Mouse (Mus musculus): ENCODE results near the gene Arhgap35. TPM values are rescaled to one million over a fixed set of nuclear protein-coding genes. Genes with fewer than 3 reads are reported as not detected.
A peak's percentile ranks its signal among the peaks of the same experiment; 100 is the strongest.

Arhgap35 gene
- polyA plus RNA-seq, 1 experiment from 2014 or later = 19.9 TPM

DNA sequence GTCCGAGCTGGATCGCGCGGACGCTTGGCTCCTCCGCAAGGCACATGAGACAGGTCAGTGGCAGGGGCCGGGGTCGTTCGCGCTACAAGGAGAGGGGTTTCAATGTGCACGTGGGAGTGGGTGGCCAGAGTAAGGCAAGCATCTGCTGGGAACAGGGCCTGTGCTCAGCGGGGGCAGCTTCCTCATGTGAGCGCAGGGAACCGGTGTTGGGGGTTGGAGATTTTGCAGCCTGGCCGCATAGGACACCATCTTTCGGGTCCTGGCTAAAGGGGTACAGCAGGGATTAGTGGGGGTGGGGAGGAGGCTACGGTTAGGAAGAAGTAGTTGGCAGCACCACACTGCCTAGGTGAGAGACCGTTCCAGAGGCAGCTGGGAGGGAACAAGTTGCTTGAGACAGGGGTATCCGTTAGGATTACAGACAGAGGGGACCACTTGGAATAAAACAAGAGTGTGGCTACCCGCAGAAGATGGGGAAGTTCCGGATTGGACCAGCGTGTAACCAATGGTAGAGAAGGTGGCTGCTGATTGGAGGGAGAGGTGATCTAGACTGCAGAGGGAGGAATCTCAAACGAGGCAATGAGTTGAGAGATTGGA, 161.6 kb downstream of the Arhgap35 start:
- ATAC-seq (ENCODE audit: insufficient number of reproducible peaks, insufficient read depth, low FRiP score, low read depth) = peak; percentile 48
- no peaks in the 10 kb centered on the region for H3K9me3 ChIP-seq (ENCODE audit: control insufficient read depth, low read depth, low read length)
- WGBS = 1% methylated on average over 23 of the region's 23 CpGs
- H3K4me2 ChIP-seq (replicated peaks; ENCODE audit: low read depth, low read length) = peak overlapping the region; percentile 86
- H3K4me3 ChIP-seq (ENCODE audit: low read depth, low read length) = peak overlapping the region; percentile 83
- no peaks in the 10 kb centered on the region for H3K27me3 ChIP-seq (ENCODE audit: control insufficient read depth, insufficient read depth, low read length)
- H3K36me3 ChIP-seq (ENCODE audit: control insufficient read depth, insufficient read depth, low read length) = 0 out of 2 replicates have a peak, but pooled peaks cover 4% of the 10 kb centered on the region
- H3K9ac ChIP-seq (replicated peaks; ENCODE audit: low read depth, low read length) = peak overlapping the region; percentile 58
- H3K4me1 ChIP-seq (ENCODE audit: control insufficient read depth, insufficient read depth, low read length) = no peaks in the 10 kb centered on the region
- H3K27ac ChIP-seq (ENCODE audit: low read length) = peak overlapping the region; percentile 33; the same call in 1 of the 2 replicates

DNA sequence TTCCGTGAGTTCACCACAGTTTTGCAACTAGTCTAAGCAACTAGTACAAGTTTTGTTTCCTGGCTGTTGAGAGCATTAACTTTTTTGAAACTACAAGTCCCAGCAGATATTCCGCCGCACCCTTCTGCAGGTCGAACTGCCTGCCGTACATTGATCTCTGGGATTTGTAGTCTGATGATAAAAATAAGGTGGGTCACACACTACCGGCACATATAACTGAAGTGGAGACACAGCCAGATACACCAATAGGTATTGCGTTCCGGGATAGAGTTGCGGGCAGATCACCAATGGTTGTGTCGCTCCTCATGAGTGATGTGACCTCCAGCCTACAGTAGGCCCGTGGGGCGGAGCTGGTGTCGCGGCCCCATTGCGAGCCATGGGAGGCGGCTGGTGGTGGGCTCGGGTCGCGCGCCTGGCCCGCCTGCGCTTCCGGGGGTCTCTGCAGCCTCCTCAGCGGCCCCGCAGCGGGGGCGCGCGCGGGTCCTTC, 162.2 kb downstream of the Arhgap35 start, which contains the start of gene Tmem160:
Gene Tmem160, plus strand, starts transcription at position 193 of the 487 bp plus-strand sequence.
- peak within 1 kb of the TSS; percentile 86 for H3K4me2 ChIP-seq (replicated peaks; ENCODE audit: low read depth, low read length)
- 0 out of 2 replicates have a peak, but pooled peaks cover 4% of the 10 kb centered on the region for H3K36me3 ChIP-seq (ENCODE audit: control insufficient read depth, insufficient read depth, low read length)
- no peaks in the 10 kb centered on the region for H3K4me1 ChIP-seq (ENCODE audit: control insufficient read depth, insufficient read depth, low read length)
- peak; percentile 97 for ATAC-seq (ENCODE audit: insufficient number of reproducible peaks, insufficient read depth, low FRiP score, low read depth)
- peak within 1 kb of the TSS; percentile 58 for H3K9ac ChIP-seq (replicated peaks; ENCODE audit: low read depth, low read length)
- peak within 1 kb of the TSS; percentile 33; the same call in 1 of the 2 replicates for H3K27ac ChIP-seq (ENCODE audit: low read length)
- no peaks in the 10 kb centered on the region for H3K27me3 ChIP-seq (ENCODE audit: control insufficient read depth, insufficient read depth, low read length)
- under 1% methylated on average over 30 of the region's 30 CpGs for WGBS
- H3K9me3 ChIP-seq (ENCODE audit: control insufficient read depth, low read depth, low read length) = no peaks in the 10 kb centered on the region
- H3K4me3 ChIP-seq (ENCODE audit: low read depth, low read length) = peak within 1 kb of the TSS; percentile 83

DNA sequence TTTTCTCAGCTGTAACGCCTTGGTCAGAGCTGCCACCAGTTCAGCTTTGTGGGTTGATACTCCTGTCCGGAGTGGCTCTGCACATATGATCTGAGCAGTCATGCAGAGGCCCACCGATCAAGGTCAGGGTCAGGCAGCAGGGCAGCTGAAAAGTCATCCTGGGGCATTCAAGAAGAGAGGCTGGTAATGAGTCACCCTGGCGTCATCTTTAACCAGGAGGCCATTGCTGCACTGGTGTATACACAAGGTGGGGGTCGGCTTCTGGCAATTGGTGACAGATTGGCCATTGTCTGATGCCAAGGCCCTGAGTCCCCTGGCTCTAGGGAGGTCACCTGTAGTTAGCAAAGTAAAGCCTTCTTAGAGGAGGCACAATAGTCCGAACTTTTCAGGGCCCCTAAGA, 163.1 kb downstream of the Arhgap35 start:
- no peak overlapping the region for H3K4me2 ChIP-seq (replicated peaks; ENCODE audit: low read depth, low read length)
- no peaks in the 10 kb centered on the region for H3K9me3 ChIP-seq (ENCODE audit: control insufficient read depth, low read depth, low read length)
- no peaks in the 10 kb centered on the region for H3K4me1 ChIP-seq (ENCODE audit: control insufficient read depth, insufficient read depth, low read length)
- H3K27ac ChIP-seq (ENCODE audit: low read length) = no peak overlapping the region
- WGBS = 68% methylated on average over 6 of the region's 6 CpGs
- H3K27me3 ChIP-seq (ENCODE audit: control insufficient read depth, insufficient read depth, low read length) = no peaks in the 10 kb centered on the region
- no peak overlapping the region for H3K4me3 ChIP-seq (ENCODE audit: low read depth, low read length)
- no peak for ATAC-seq (ENCODE audit: insufficient number of reproducible peaks, insufficient read depth, low FRiP score, low read depth)
- H3K36me3 ChIP-seq (ENCODE audit: control insufficient read depth, insufficient read depth, low read length) = 0 out of 2 replicates have a peak, but pooled peaks cover 4% of the 10 kb centered on the region
- no peak overlapping the region for H3K9ac ChIP-seq (replicated peaks; ENCODE audit: low read depth, low read length)

Other genes starting within 250 kb of the Arhgap35 start
- 266 and 292 TPM in 2 replicates for gene Sae1, start 227.2 kb downstream of the Arhgap35 start, polyA plus RNA-seq (2014; fragmentation: Nextera tagmentation; extraction: Ambion mirVana)
- 16.3 and 20.6 TPM in 2 replicates for gene Zc3h4, start 214.1 kb downstream of the Arhgap35 start, polyA plus RNA-seq (2014; fragmentation: Nextera tagmentation; extraction: Ambion mirVana)
- gene Tmem160, start 162.2 kb downstream of the Arhgap35 start, polyA plus RNA-seq (2014; fragmentation: Nextera tagmentation; extraction: Ambion mirVana) = 53.9 and 55.7 TPM in 2 replicates
- gene Npas1, start 137.3 kb downstream of the Arhgap35 start, polyA plus RNA-seq (2014; fragmentation: Nextera tagmentation; extraction: Ambion mirVana) = 0.17 TPM in 1 of 2 replicates, not detected in the other
- not detected in 2 replicates for gene Ceacam15, start 60.7 kb upstream of the Arhgap35 start, polyA plus RNA-seq (2014; fragmentation: Nextera tagmentation; extraction: Ambion mirVana)
- not detected in 2 replicates for gene Ceacam9, start 106.9 kb upstream of the Arhgap35 start, polyA plus RNA-seq (2014; fragmentation: Nextera tagmentation; extraction: Ambion mirVana)
- gene Ap2s1, start 123.4 kb upstream of the Arhgap35 start, polyA plus RNA-seq (2014; fragmentation: Nextera tagmentation; extraction: Ambion mirVana) = 274 and 282 TPM in 2 replicates
- gene Slc1a5, start 166.3 kb upstream of the Arhgap35 start, polyA plus RNA-seq (2014; fragmentation: Nextera tagmentation; extraction: Ambion mirVana) = 36.7 and 39.0 TPM in 2 replicates
- gene Strn4, start 200.9 kb upstream of the Arhgap35 start, polyA plus RNA-seq (2014; fragmentation: Nextera tagmentation; extraction: Ambion mirVana) = 105 and 120 TPM in 2 replicates
- gene Fkrp, start 201.7 kb upstream of the Arhgap35 start, polyA plus RNA-seq (2014; fragmentation: Nextera tagmentation; extraction: Ambion mirVana) = 23.8 and 25.8 TPM in 2 replicates
- gene Prkd2, start 227.9 kb upstream of the Arhgap35 start, polyA plus RNA-seq (2014; fragmentation: Nextera tagmentation; extraction: Ambion mirVana) = 14.2 and 14.6 TPM in 2 replicates

All from stomach, embryonic 14.5 days (tissue).